11 mouse cellular contexts compared by ENCODE assay signal in the genomic region with DNA sequence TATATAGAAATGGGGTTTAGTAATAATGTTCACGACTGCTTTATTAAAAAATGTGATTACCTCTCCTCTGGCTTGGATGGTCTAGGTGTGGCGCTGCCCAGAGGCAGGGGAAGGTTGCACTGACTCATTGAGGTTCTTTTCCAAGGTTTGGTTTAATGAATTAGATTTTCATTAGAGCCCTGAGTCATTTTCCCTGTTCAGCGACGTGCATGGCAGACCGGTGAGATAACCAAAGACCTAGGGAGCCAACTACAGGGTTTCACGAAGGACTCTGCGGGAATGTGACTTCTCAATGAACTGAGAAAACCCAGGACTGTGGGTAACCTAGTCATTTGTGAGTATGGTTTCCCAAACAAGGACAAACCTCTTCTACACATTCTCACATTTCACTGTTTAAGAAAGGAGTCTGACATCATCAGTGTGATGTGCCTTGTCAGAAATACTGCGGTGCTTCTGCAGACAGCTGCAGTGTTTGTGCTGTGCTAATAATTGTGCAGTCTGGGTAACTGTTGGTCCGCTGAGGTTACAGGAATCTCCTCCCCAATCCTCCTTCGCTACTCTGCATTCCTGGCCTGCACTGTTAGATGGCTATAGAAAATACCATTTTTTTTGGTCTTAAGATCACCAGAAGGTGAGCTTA.
A peak's percentile ranks its signal among the peaks of the same experiment; 100 is the strongest.
DNase-seq lines count a peak whose midpoint lies in the region; ATAC-seq lines count a peak whose summit lies in the region.
"Had no signal": no experiment of that assay in that cellular context is flagged by ENCODE, and none has a peak within 500 bp of the region (broad histone marks: within the 10 kb centered on the region; RNA-seq: fewer than 3 reads in every experiment).

No protein-coding gene starts in this region.

- no peak overlapping the region for H3K4me2 ChIP-seq in heart, embryonic 11.5 days
- H3K4me2 ChIP-seq in midbrain, embryonic 14.5 days (ENCODE audit: low read length), result no peak overlapping the region
- no peak overlapping the region for H3K4me2 ChIP-seq in midbrain, embryonic 11.5 days
- peak overlapping the region; percentile 16; the same call in 1 of the 2 replicates for H3K4me2 ChIP-seq in heart, embryonic 16.5 days (ENCODE audit: low read depth, low read length)
- H3K4me2 ChIP-seq in liver, embryonic 12.5 days, result no peak overlapping the region
- H3K4me2 ChIP-seq: forebrain, embryonic 13.5 days; hindbrain, embryonic 13.5 days; liver, embryonic 11.5 days had no signal

- ATAC-seq in heart, embryonic 11.5 days (replicated peaks; ENCODE audit: insufficient number of reproducible peaks, low FRiP score, low TSS enrichment), result no peak
- no peak for ATAC-seq in midbrain, embryonic 14.5 days (ENCODE audit: low FRiP score, low TSS enrichment)
- no peak for ATAC-seq in midbrain, embryonic 11.5 days (ENCODE audit: low FRiP score)
- ATAC-seq in heart, embryonic 16.5 days (replicated peaks; ENCODE audit: extremely low read depth, insufficient read depth, low FRiP score), result 0 out of 2 replicates have a peak, but pooled peaks have one; percentile 32
- no peak for ATAC-seq in liver, embryonic 12.5 days

- H3K4me3 ChIP-seq in heart, embryonic 11.5 days (ENCODE audit: low read depth, low read length), result no peak overlapping the region
- H3K4me3 ChIP-seq in midbrain, embryonic 14.5 days (replicated peaks; ENCODE audit: low read depth, low read length), result no peak overlapping the region
- no peak overlapping the region for H3K4me3 ChIP-seq in midbrain, embryonic 11.5 days (ENCODE audit: low read depth, low read length)
- no peak overlapping the region for H3K4me3 ChIP-seq in heart, embryonic 16.5 days (ENCODE audit: low read length)
- no peak overlapping the region for H3K4me3 ChIP-seq in liver, embryonic 12.5 days
- H3K4me3 ChIP-seq: forebrain, embryonic 13.5 days; hindbrain, embryonic 13.5 days had no signal

- H3K27me3 ChIP-seq in heart, embryonic 11.5 days (ENCODE audit: control insufficient read depth, insufficient read depth, low read length), result no peaks in the 10 kb centered on the region
- no peaks in the 10 kb centered on the region for H3K27me3 ChIP-seq in midbrain, embryonic 14.5 days (ENCODE audit: control insufficient read depth, insufficient read depth, low read length)
- no peaks in the 10 kb centered on the region for H3K27me3 ChIP-seq in midbrain, embryonic 11.5 days (ENCODE audit: control insufficient read depth, insufficient read depth, low read length)
- no peaks in the 10 kb centered on the region for H3K27me3 ChIP-seq in heart, embryonic 16.5 days (ENCODE audit: control insufficient read depth, insufficient read depth, low read length)
- H3K27me3 ChIP-seq in liver, embryonic 12.5 days (replicated peaks), result no peaks in the 10 kb centered on the region
- H3K27me3 ChIP-seq: forebrain, embryonic 13.5 days; hindbrain, embryonic 13.5 days had no signal

- H3K36me3 ChIP-seq in heart, embryonic 11.5 days (ENCODE audit: control insufficient read depth, insufficient read depth, low read length), result no peaks in the 10 kb centered on the region
- H3K36me3 ChIP-seq in midbrain, embryonic 14.5 days (ENCODE audit: control insufficient read depth, insufficient read depth, low read length), result no peaks in the 10 kb centered on the region
- no peaks in the 10 kb centered on the region for H3K36me3 ChIP-seq in midbrain, embryonic 11.5 days (ENCODE audit: control insufficient read depth, insufficient read depth, low read length)
- H3K36me3 ChIP-seq in heart, embryonic 16.5 days (ENCODE audit: control insufficient read depth, insufficient read depth), result no peaks in the 10 kb centered on the region
- no peaks in the 10 kb centered on the region for H3K36me3 ChIP-seq in liver, embryonic 12.5 days
- H3K36me3 ChIP-seq: hindbrain, embryonic 13.5 days had no signal

- DNase-seq in heart, adult 9 months (ENCODE audit: low spot score in 2 of 2), result no peak
- DNase-seq in midbrain, embryonic 14.5 days, result peak; percentile 27
- no peak for DNase-seq in midbrain, embryonic 11.5 days (ENCODE audit: low spot score, missing footprints)
- DNase-seq in layer of hippocampus, adult 9-11 months, result no peak
- DNase-seq: right cerebral cortex, postnatal 14 days had no signal

- no peak overlapping the region for H3K9ac ChIP-seq in heart, embryonic 11.5 days (ENCODE audit: low read depth, low read length)
- no peak overlapping the region for H3K9ac ChIP-seq in midbrain, embryonic 14.5 days (replicated peaks; ENCODE audit: low read length)
- no peak overlapping the region for H3K9ac ChIP-seq in midbrain, embryonic 11.5 days (ENCODE audit: low read length)
- no peak overlapping the region for H3K9ac ChIP-seq in heart, embryonic 16.5 days (ENCODE audit: low read length)
- H3K9ac ChIP-seq in liver, embryonic 12.5 days, result no peak overlapping the region
- H3K9ac ChIP-seq: forebrain, embryonic 13.5 days; hindbrain, embryonic 13.5 days had no signal

- WGBS in heart, embryonic 11.5 days (ENCODE audit: insufficient replicate concordance), result 47% methylated on average over 10 of the region's 10 CpGs
- 75% methylated on average over 10 of the region's 10 CpGs for WGBS in midbrain, embryonic 14.5 days
- WGBS in midbrain, embryonic 11.5 days, result 83% methylated on average over 10 of the region's 10 CpGs
- 39% methylated on average over 10 of the region's 10 CpGs for WGBS in heart, embryonic 16.5 days
- WGBS in liver, embryonic 12.5 days (ENCODE audit: insufficient replicate concordance), result 60% methylated on average over 10 of the region's 10 CpGs

- no peaks in the 10 kb centered on the region for H3K9me3 ChIP-seq in heart, embryonic 11.5 days (replicated peaks; ENCODE audit: control insufficient read depth, low read length)
- no peaks in the 10 kb centered on the region for H3K9me3 ChIP-seq in midbrain, embryonic 14.5 days (ENCODE audit: control insufficient read depth, low read length)
- no peaks in the 10 kb centered on the region for H3K9me3 ChIP-seq in midbrain, embryonic 11.5 days (ENCODE audit: control insufficient read depth, low read length)
- no peaks in the 10 kb centered on the region for H3K9me3 ChIP-seq in heart, embryonic 16.5 days (replicated peaks; ENCODE audit: control insufficient read depth, low read length)
- no peaks in the 10 kb centered on the region for H3K9me3 ChIP-seq in liver, embryonic 12.5 days (replicated peaks)
- H3K9me3 ChIP-seq: forebrain, embryonic 13.5 days; hindbrain, embryonic 13.5 days had no signal

- 0 out of 2 replicates have a peak, but pooled peaks cover 3% of the 10 kb centered on the region for H3K4me1 ChIP-seq in heart, embryonic 11.5 days (ENCODE audit: control insufficient read depth, insufficient read depth, low read length)
- H3K4me1 ChIP-seq in midbrain, embryonic 14.5 days (ENCODE audit: control insufficient read depth, insufficient read depth, low read length), result no peaks in the 10 kb centered on the region
- H3K4me1 ChIP-seq in midbrain, embryonic 11.5 days (ENCODE audit: control insufficient read depth, insufficient read depth, low read length), result no peaks in the 10 kb centered on the region
- peaks cover 16% of the 10 kb centered on the region for H3K4me1 ChIP-seq in heart, embryonic 16.5 days (ENCODE audit: control insufficient read depth, insufficient read depth, low read length)
- no peaks in the 10 kb centered on the region for H3K4me1 ChIP-seq in liver, embryonic 12.5 days

- peak overlapping the region; percentile 65; the same call in 1 of the 2 replicates for H3K27ac ChIP-seq in heart, embryonic 11.5 days (ENCODE audit: low read depth, low read length)
- H3K27ac ChIP-seq in midbrain, embryonic 14.5 days (replicated peaks; ENCODE audit: low read depth, low read length), result 0 out of 2 replicates have a peak overlapping the region, but pooled peaks have one; percentile 8
- H3K27ac ChIP-seq in midbrain, embryonic 11.5 days (ENCODE audit: low read depth, low read length), result no peak overlapping the region
- peak overlapping the region; percentile 45 for H3K27ac ChIP-seq in heart, embryonic 16.5 days (ENCODE audit: low read length)
- no peak overlapping the region for H3K27ac ChIP-seq in liver, embryonic 12.5 days
- H3K27ac ChIP-seq: forebrain, embryonic 13.5 days; hindbrain, embryonic 13.5 days had no signal

Comparison
In these comparisons a context has a peak if more than half of its experiments do, and no peak if none do; other contexts are left out.
1. H3K27ac ChIP-seq: peak in heart, embryonic 11.5 days (single experiment), midbrain, embryonic 14.5 days (single experiment) and heart, embryonic 16.5 days (single experiment); none in midbrain, embryonic 11.5 days (single experiment) and liver, embryonic 12.5 days (single experiment).